Mouse (Mus musculus) midbrain, embryonic 10.5 days (tissue): Measurements from ENCODE around the gene Sart1. TPM values are rescaled to one million over a fixed set of nuclear protein-coding genes. Genes with fewer than 3 reads are reported as not detected.

Experiments used
- polyA plus RNA-seq: library from polyadenylated mRNA; unstranded; fragments of >200 nt; fragmentation: Nextera tagmentation; extraction: Ambion mirVana; gene quantifications from 2 replicates; pipeline ENCODE4 v1.2.1, GENCODE M21; 2016

The Sart1 gene
- polyA plus RNA-seq, 1 experiment from 2014 or later, result 88.2 TPM

Other genes with a start within 250 kb of the Sart1 start
- 21.3 and 23.7 TPM in 2 replicates for gene Pacs1, start 115.6 kb downstream of the Sart1 start, polyA plus RNA-seq
- gene Sf3b2, start 93.2 kb downstream of the Sart1 start, polyA plus RNA-seq, result 468 and 500 TPM in 2 replicates
- 10.8 and 15.4 TPM in 2 replicates for gene Gal3st3, start 90.4 kb downstream of the Sart1 start, polyA plus RNA-seq
- gene Catsper1, start 53.0 kb downstream of the Sart1 start, polyA plus RNA-seq, result not detected in 2 replicates
- 0.67 TPM in 1 of 2 replicates, not detected in the other for gene Cst6, start 39.1 kb downstream of the Sart1 start, polyA plus RNA-seq
- gene Eif1ad, start 22.0 kb downstream of the Sart1 start, polyA plus RNA-seq, result 86.9 and 89.4 TPM in 2 replicates
- gene Banf1, start 21.5 kb downstream of the Sart1 start, polyA plus RNA-seq, result 575 and 616 TPM in 2 replicates
- gene Tsga10ip, start 13.8 kb upstream of the Sart1 start, polyA plus RNA-seq, result 0.39 TPM in 1 of 2 replicates, not detected in the other
- gene Drap1, start 36.3 kb upstream of the Sart1 start, polyA plus RNA-seq, result 221 and 228 TPM in 2 replicates
- gene AI837181, start 36.4 kb upstream of the Sart1 start, polyA plus RNA-seq, result 45.1 and 48.5 TPM in 2 replicates
- gene Fosl1, start 58.8 kb upstream of the Sart1 start, polyA plus RNA-seq, result not detected in 2 replicates
- 5.5 and 6.0 TPM in 2 replicates for gene Ccdc85b, start 69.2 kb upstream of the Sart1 start, polyA plus RNA-seq
- gene Fibp, start 71.9 kb upstream of the Sart1 start, polyA plus RNA-seq, result 98.0 and 111 TPM in 2 replicates
- 1.7 and 2.7 TPM in 2 replicates for gene Ctsw, start 79.8 kb upstream of the Sart1 start, polyA plus RNA-seq
- gene Efemp2, start 85.3 kb upstream of the Sart1 start, polyA plus RNA-seq, result 67.6 and 69.1 TPM in 2 replicates
- 41.3 and 47.0 TPM in 2 replicates for gene Mus81, start 99.7 kb upstream of the Sart1 start, polyA plus RNA-seq
- 3,131 and 3,331 TPM in 2 replicates for gene Cfl1, start 101.8 kb upstream of the Sart1 start, polyA plus RNA-seq
- gene 1700020D05Rik, start 115.1 kb upstream of the Sart1 start, polyA plus RNA-seq, result not detected in 2 replicates
- 9.6 and 15.3 TPM in 2 replicates for gene Snx32, start 121.8 kb upstream of the Sart1 start, polyA plus RNA-seq
- gene Ovol1, start 171.9 kb upstream of the Sart1 start, polyA plus RNA-seq, result 0.16 and 0.29 TPM in 2 replicates
- gene Ap5b1, start 179.3 kb upstream of the Sart1 start, polyA plus RNA-seq, result 1.6 and 2.3 TPM in 2 replicates
- 186 and 200 TPM in 2 replicates for gene Rnaseh2c, start 213.2 kb upstream of the Sart1 start, polyA plus RNA-seq
- 65.6 and 74.8 TPM in 2 replicates for gene Kat5, start 221.5 kb upstream of the Sart1 start, polyA plus RNA-seq
- gene Rela, start 248.8 kb upstream of the Sart1 start, polyA plus RNA-seq, result 28.7 and 31.2 TPM in 2 replicates